Mouse (Mus musculus): ENCODE data around the gene Fgf2. TPM values are rescaled to one million over a fixed set of nuclear protein-coding genes. Genes with fewer than 3 reads are reported as not detected.
A peak's percentile ranks its signal among the peaks of the same experiment; 100 is the strongest.

Gene Fgf2
- total RNA-seq (2021), result 1 to 10 TPM; 4.6 to 5.2 TPM
- long read RNA-seq, experiment 1, result 0 reads
- long read RNA-seq, experiment 2, partial matches to known transcripts, result 0 of 1 reads
- long read RNA-seq, experiment 2, other reads (novel, unspliced or antisense), result 1 of 1 reads

- peak; percentile 51 for DNase-seq
Measured at GRCm38 (mm10) chr3:37348221-37349165, at the start of gene Fgf2. Gene Fgf2 (plus strand): TSS chr3:37348346.

DNA sequence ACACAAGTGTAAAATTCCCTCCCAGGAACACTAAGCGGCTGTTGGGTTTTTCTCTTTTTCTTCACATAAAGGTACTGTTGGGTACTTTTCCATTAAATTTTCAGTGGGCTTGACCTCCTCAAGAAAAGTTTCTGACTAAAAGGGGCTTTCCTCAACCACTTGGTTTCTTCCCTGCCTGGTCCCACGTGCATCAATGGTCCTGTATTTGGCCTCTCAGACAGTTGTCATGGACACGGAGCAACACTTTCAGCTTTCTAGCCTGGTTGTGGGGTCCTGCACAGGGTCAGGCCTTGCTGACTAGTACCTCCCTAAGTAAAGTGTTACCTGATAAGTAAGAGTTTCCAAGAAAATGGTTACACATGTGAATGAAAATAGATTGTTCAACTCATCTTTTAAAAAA lies 48.7 kb upstream of the Fgf2 start:
- no peak for DNase-seq

DNA sequence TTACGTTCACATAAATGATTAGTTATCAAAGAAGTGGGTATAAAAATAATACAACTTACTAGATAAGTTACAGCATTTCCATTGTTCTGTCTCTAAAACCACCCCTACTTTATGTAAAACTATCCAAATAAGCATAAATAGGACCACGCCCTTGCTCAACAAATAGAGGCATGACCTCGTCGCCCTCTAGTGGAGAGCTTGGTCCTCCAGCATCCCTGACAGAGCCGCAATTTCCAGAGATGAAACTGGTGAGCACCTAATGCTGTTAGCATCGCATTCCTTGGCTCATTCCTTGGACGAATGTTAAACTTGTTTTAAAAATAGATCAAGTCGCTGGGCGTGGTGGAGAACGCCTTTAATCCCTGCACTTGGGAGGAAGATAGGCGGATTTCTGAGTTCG lies 45.5 kb upstream of the Fgf2 start:
- peak; percentile 39 for DNase-seq

DNA sequence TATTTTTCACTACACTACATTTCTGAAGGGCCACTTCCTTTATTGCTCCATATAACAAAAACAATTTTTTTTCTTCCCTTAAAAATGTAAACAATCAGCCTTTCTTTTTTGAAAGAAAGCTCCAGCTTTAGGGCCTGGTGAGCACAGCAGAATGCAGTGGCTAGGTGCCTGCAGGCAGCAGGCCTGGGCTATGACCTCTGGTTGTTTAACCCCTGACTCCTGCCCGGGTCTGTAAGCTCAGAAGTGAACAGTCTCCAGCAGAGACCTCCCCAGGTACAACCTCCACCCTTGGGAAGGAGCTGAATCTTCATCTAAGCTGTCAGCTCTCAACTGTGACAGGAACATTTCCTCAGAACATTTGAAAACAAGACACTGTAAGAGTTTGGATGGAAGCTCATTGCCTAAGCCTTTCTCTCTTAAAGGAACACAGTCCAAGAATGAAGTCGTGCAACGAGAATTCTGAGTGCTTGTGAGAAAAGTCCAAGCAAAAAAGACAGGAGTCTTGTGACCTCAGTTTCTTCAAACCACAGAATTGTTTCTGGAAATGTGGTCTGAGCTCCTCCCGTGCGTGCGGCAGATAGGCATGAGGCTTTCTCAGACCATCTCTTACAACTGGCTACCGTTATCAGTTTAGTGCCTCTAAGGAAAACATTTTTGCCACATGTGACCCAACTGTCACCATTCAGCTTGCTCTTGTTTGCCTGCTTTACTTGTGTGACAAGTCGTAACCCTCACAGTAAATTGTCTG lies 44.6 kb upstream of the Fgf2 start:
- no peak for DNase-seq

- DNase-seq, result no peak
Measured at GRCm38 (mm10) chr3:37311897-37312369, 36.2 kb upstream of the Fgf2 start.

DNA sequence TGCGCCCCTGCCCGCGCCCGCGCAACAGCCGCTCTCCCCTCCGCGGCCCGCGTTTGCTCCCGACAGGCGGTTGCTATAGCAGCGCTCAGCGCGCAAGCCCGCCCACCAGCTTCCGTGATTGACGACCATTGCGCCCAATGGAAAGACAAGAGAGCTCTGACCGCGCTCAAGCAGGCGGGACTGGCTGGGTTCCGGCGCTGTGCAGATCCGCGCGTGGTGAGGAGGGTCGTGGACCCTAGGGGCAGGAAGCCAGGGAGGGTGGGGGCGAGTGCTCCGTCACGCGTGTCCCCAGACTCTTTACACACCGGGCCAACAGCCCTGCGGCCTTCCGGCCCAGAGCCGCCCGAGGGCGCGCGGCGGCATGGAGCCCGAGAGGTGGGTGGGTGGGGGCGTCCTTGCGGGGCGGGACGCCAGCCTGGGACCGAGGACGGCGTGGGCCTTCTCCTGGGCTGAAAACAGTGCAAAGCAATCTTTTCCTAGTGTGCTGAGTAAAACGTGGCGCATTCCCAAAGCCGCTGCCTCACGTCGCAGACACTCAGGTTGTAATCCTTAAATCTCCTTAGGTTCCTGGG lies 35.7 kb upstream of the Fgf2 start, which contains the start of the genes Bbs12 and Cetn4:
TSS of gene Bbs12 (plus strand) at position 185 of the 572 bp plus-strand sequence.
TSS of gene Cetn4 (minus strand) at position 339 of the 572 bp plus-strand sequence.
- DNase-seq, result peak; percentile 98

GRCm38 (mm10) chr3:37313371-37313770 lies 34.8 kb upstream of the Fgf2 start:
- peak; percentile 23 for DNase-seq

GRCm38 (mm10) chr3:37316233-37316632 lies 31.9 kb upstream of the Fgf2 start:
- DNase-seq, result no peak

DNA sequence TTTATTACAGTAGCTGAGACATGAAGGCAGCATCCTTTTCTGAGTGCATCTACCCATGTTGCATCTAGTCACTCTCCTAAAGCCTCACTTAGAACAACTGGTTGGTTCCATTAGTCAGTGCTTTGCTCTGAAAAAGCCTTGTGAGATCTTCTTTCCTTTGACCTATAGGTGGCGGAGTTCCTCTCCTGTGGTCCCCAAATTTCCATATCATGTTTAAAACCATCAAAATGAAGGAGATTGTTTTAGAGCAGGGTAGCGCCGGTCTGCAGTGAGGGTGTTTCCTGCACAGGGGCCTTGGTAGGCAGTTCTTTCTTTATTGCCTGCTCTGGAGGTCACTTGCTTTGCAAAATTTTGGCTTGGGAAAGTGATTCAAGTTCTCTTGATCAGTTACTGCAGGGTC lies 23.8 kb upstream of the Fgf2 start:
- peak; percentile 12 for DNase-seq

DNA sequence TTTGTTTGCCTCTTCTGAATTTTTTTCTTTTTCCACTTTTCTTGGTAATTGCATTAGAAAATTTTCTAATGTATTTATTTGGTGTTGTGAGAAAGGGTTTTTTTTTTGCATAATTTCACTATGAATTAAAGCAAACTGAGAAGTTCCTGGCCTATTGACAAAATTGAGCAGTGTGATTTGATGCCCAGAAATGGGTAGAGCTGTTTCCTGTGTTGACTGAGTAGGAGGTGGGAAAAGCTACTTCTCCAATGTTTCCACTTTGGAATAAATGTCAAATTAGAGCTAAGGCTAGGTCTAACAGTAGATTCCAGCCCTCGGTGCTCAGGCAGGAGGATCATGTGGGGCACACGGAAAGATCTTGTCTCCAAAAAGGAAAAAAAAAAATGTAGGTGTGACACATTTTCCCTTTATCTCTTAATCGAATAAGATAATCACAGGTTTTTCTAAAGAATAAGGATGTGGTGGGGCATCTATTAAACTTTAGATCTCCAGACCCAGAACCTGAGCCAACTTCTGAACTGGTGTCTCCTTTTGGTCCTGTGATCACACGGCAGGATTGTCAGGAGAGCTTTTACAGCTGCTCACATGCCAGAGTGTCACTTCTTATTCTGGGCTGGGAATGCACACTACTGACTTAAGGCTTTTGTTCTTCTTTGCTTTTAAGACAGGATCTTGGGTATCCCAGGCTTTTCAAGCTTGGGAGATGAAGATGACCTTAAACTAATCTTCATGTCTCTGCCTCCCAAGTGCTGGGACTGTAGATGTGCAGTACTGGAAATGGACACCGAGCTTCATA lies 22.6 kb upstream of the Fgf2 start:
- DNase-seq, result no peak

GRCm38 (mm10) chr3:37326627-37327026 lies 21.5 kb upstream of the Fgf2 start:
- DNase-seq, result no peak

DNA sequence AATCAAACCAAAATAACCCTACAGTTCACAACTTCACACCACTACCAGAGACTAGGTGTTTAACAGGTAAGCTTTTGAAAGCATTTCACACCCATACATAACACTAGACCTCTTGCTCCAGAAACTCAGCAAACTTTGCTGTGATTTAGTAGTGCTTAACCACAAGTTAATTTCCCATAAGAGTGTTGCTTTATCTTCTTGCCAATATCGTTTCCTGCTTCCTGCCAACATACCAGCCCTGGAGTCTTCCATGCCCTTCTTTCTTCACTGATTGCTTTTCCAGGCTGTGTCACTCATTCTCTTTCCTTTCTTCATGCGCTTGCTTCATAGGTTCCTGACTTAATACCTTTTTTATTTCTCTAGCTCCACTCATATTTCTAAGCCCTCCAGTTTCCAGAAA lies 19.7 kb upstream of the Fgf2 start:
- no peak for DNase-seq

DNA sequence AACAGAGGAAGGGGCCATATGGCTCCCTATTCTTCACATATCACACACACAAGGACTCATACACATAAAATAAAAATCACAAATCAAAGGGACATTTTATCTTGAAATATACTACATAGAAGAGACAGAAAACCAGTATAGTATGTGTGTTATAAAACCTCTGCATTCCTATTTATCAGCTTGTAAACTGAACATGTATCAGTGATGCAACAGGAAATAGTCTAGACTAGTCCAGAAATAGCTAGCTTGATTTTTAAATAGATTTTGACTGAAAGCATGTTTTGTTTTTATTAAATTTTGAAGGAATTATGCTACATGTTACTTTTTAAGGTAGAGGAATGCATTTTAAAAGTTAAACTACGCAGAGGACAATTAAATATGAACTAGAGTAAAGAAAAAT lies 18.2 kb upstream of the Fgf2 start:
- no peak for DNase-seq

DNA sequence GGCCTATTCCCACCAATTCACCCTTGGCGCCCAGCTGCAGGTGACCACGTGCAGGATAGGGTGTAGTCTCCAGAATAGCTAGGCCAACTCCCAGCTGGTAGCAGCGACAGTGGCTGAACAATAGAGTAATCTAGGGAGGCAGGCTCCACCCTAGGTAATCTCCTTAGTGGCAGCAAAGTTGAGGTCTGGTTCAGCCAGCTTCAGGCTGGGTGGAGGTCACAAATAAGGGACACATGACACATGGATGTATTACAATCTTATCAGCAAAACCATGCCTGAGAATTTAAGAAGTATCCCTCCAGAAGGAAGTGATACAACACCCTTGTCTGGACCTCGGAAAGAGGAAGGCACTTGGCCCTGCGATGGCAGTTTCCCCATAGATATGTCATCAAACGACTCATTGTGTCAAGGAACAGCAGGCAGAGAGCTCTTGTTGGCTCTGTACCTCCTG lies 16.1 kb upstream of the Fgf2 start:
- DNase-seq, result no peak

- no peak for DNase-seq
Measured at GRCm38 (mm10) chr3:37334053-37334452, 14.1 kb upstream of the Fgf2 start.

DNA sequence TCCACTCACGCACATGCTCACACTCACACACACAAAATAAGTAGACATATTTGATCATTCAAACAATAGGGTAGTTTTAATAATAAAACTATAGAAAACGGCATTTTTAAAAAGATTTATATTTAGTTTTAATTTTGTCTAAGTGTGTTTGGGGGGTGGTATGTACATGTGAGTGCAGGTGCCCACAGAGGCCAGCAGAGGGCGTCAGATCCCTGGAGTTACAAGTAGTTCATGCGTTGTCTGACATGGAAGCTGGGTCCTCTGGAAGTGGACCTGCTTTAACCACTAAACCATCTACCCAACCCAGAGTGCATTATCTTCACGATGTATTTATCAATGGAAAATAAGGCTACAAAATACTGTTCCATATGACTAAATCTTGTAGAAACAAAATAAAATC lies 7.0 kb upstream of the Fgf2 start:
- peak; percentile 39 for DNase-seq

DNA sequence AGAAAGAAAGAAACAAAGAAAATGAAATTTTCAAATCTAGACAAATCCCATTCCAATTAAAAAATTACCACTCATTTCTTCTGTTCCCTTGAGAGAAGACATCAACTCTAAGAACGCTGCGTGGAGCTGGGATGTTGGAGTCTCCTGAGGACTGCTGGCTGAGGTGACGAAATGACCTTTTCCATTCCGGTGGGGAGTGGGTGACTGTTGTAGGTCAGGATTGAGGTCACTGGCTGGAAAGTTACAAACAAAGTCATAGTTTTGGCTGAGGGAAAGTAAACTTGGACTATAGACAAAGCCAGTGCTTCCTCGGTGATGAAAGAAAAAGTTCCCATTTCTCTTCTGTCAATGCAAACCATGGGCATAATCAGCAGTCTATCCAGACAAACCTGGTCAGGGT lies 5.3 kb upstream of the Fgf2 start:
- DNase-seq, result no peak

DNA sequence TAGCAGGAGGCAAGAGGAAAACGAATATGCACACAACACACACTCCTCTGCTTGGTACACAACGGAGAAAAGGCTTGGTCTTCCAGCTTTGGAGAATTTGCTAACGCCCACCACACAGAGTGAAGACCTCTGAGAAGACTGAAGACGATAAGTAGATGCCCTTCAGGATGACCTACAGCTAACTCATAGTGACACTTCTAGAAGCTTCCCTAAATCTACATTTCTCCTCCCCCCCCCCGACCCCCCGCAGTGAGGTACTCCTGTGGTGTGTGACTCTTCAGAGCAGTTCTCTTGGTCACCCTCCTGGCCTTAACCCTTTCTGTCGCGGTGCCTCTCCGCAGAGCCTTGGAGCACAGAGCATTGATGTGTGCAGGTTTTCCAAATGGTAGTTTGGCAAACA lies 475 bp upstream of the Fgf2 start:
- no peak for DNase-seq

DNA sequence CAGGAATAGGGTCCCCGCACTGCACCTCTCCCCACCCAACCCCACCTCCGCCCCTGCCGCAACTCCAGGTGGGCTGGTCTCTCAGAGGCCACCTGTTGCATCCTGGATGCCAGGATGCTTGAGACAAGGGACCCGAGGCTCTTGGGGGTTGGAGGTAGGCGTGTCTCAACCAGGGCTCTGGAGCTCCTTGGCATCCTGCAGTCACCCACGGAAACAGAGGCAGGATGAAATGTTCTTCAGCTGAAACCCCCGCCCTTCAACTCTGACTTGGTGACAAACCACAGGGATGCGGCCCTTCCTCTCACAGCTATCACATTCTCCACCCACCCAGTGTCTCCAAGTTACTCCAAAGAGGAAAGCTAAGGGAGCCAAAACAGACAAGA lies 1.0 kb downstream of the Fgf2 start:
- DNase-seq, result no peak

DNA sequence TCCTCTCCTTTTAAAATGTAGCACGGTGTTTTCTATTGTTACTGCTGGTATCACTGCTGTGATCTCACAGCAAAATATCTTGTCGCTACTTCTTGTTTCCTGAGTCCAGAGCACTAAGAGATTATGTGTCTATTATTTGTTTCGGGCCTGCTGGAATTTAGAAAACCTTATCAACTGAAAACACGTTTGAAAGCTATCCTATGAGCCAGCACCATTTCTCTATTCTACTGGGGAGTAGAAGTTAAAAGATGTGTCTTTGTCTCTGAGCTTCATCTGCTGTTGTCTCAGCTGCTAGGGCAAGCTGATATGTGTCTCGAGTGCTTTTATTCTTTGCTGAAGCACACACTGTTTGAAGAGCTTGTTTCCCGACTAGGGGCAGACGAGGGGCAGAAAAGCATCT lies 2.2 kb downstream of the Fgf2 start:
- no peak for DNase-seq

DNA sequence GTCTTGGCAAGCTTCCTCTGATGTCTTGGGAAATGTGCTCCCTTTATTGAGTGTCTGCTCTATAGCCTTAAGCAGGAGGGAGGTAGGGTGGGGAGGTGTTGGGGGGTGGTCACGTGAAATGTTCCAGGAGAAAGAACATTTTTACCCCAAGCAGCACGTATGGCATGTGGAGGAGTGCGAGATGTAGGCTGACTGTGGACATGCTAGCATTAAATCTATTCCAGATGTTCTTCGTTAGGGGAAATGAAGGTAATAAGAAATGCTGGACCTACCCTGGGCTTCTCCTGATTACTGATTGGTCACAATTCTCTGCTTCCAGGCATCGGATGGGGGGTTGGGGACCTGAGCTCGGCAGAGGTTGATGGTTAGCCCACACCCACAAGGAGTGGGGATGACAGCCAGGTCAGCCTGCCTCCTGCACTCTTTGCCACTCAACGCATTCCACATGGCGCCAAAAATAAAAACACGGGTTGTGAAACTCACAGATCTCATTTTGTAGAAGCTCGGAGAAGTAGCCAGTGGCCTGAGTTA lies 5.9 kb downstream of the Fgf2 start:
- no peak for DNase-seq

Measured in adrenal gland, postnatal 10 days (tissue).